Mouse (Mus musculus): ENCODE measurements around the gene Atpaf2. TPM values are rescaled to one million over a fixed set of nuclear protein-coding genes. Genes with fewer than 3 reads are reported as not detected.

The Atpaf2 gene
- polyA plus RNA-seq, 1 experiment from 2014 or later: 70.2 TPM

- peak overlapping the region; percentile 99 for H3K4me2 ChIP-seq
- H3K36me3 ChIP-seq (ENCODE audit: control insufficient read depth, insufficient read depth, low read length): no peaks in the 10 kb centered on the region
- peak overlapping the region; percentile 78 for H3K4me3 ChIP-seq (ENCODE audit: low read depth, low read length)
- no peak for DNase-seq (ENCODE audit: low spot score)
- H3K27me3 ChIP-seq (replicated peaks; ENCODE audit: control insufficient read depth, insufficient read depth, low read length): no peaks in the 10 kb centered on the region
- peak overlapping the region; percentile 53; the same call in 1 of the 2 replicates for H3K27ac ChIP-seq (ENCODE audit: low read depth, low read length)
- no peak for ATAC-seq (replicated peaks; ENCODE audit: low FRiP score)
- no peaks in the 10 kb centered on the region for H3K9me3 ChIP-seq (ENCODE audit: control insufficient read depth, low read length)
- peak overlapping the region; percentile 79 for H3K9ac ChIP-seq (ENCODE audit: low read depth, low read length)
- 17% methylated on average over 11 of the region's 11 CpGs for WGBS
- peaks cover 9% of the 10 kb centered on the region for H3K4me1 ChIP-seq (replicated peaks; ENCODE audit: control insufficient read depth, insufficient read depth, low read length)
Observed at GRCm38 (mm10) chr11:60351925-60352371, 66.3 kb downstream of the Atpaf2 start.

GRCm38 (mm10) chr11:60351388-60351787 lies 66.9 kb downstream of the Atpaf2 start:
- Histone ChIP-seq H3K4me2 (peak overlapping the region; percentile 99), H3K9me3 (ENCODE audit: control insufficient read depth, low read length) (no peaks in the 10 kb centered on the region), H3K27ac (ENCODE audit: low read depth, low read length) (peak overlapping the region; percentile 53; the same call in 1 of the 2 replicates), H3K36me3 (ENCODE audit: control insufficient read depth, insufficient read depth, low read length) (no peaks in the 10 kb centered on the region), H3K9ac (ENCODE audit: low read depth, low read length) (no peak overlapping the region), H3K27me3 (replicated peaks; ENCODE audit: control insufficient read depth, insufficient read depth, low read length) (no peaks in the 10 kb centered on the region), H3K4me1 (replicated peaks; ENCODE audit: control insufficient read depth, insufficient read depth, low read length) (peaks cover 9% of the 10 kb centered on the region), H3K4me3 (ENCODE audit: low read depth, low read length) (peak overlapping the region; percentile 78; the same call in 1 of the 2 replicates)
- DNase-seq (ENCODE audit: low spot score) (no peak), ATAC-seq (replicated peaks; ENCODE audit: low FRiP score) (no peak)
- WGBS: 68% methylated on average over 2 of the region's 2 CpGs

Other genes with a start within 250 kb of the Atpaf2 start
- gene Srebf1, start 195.9 kb downstream of the Atpaf2 start, polyA plus RNA-seq (2014; fragmentation: Nextera tagmentation; extraction: Ambion mirVana): 78.2 and 78.7 TPM in 2 replicates
- 12.6 and 12.8 TPM in 2 replicates for gene Tom1l2, start 65.6 kb downstream of the Atpaf2 start, polyA plus RNA-seq (2014; fragmentation: Nextera tagmentation; extraction: Ambion mirVana)
- gene Drc3, start 65.1 kb downstream of the Atpaf2 start, polyA plus RNA-seq (2014; fragmentation: Nextera tagmentation; extraction: Ambion mirVana): 1.3 and 1.6 TPM in 2 replicates
- gene Gid4, start 1.3 kb downstream of the Atpaf2 start, polyA plus RNA-seq (2014; fragmentation: Nextera tagmentation; extraction: Ambion mirVana): 24.7 and 28.5 TPM in 2 replicates
- gene Drg2, start 36.1 kb upstream of the Atpaf2 start, polyA plus RNA-seq (2014; fragmentation: Nextera tagmentation; extraction: Ambion mirVana): 98.5 and 105 TPM in 2 replicates
- gene Myo15, start 50.9 kb upstream of the Atpaf2 start, polyA plus RNA-seq (2014; fragmentation: Nextera tagmentation; extraction: Ambion mirVana): 0.34 and 0.52 TPM in 2 replicates
- 37.7 and 38.5 TPM in 2 replicates for gene Alkbh5, start 117.9 kb upstream of the Atpaf2 start, polyA plus RNA-seq (2014; fragmentation: Nextera tagmentation; extraction: Ambion mirVana)